Mouse (Mus musculus) embryonic facial prominence, embryonic 10.5 days (tissue): ENCODE results near the gene Rab11fip3. TPM values are rescaled to one million over a fixed set of nuclear protein-coding genes. Genes with fewer than 3 reads are reported as not detected.
"Not testable (repeated sequence)": the region's sequence is repeated elsewhere in the genome, so short reads cannot be mapped to it uniquely, and the experiment has no call there.

Experiments used
- DNase-seq: peaks from one replicate; pipeline ENCODE4 v3.0.0-alpha.2; 2017; ENCODE audit warnings: low spot score
- H3K27ac ChIP-seq: fragments of 300-500 bp; sonication (generic); replicated peaks from 2 replicates; pipeline ENCODE4 v1.5.1; 2016; ENCODE audit warnings: mild to moderate bottlenecking
- H3K27me3 ChIP-seq: fragments of 300-500 bp; sonication (generic); replicated peaks from 2 replicates; pipeline ENCODE4 v1.6.1; 2016; ENCODE audit warnings: low read depth, mild to moderate bottlenecking; ENCODE audit not compliant: poor library complexity, severe bottlenecking
- H3K36me3 ChIP-seq: fragments of 300-500 bp; sonication (generic); replicated peaks from 2 replicates; pipeline ENCODE4 v1.6.1; 2016; ENCODE audit warnings: mild to moderate bottlenecking, moderate library complexity
- H3K4me1 ChIP-seq: fragments of 300-500 bp; sonication (generic); 2 replicates; pipeline ENCODE4 v1.6.1; 2016
- H3K4me3 ChIP-seq: fragments of 300-500 bp; sonication (generic); 2 replicates; pipeline ENCODE4 v1.5.1; 2016; ENCODE audit warnings: mild to moderate bottlenecking, moderate library complexity
- H3K9me3 ChIP-seq: fragments of 300-500 bp; sonication (generic); 2 replicates; pipeline ENCODE4 v1.6.1; 2016; ENCODE audit warnings: mild to moderate bottlenecking
- WGBS: fragments of 180-500 bp; shearing (Covaris S2); methylation state at CpG from one replicate; pipeline ENCODE4 v1.1.7; 2016; 5-methylcytosine and 5-hydroxymethylcytosine counted together
- polyA plus RNA-seq: library from polyadenylated mRNA; unstranded; fragments of >200 nt; fragmentation: Nextera tagmentation; extraction: Ambion mirVana; gene quantifications from 2 replicates; pipeline ENCODE4 v1.2.1, GENCODE M21; 2016

Gene Rab11fip3
- polyA plus RNA-seq, 1 experiment from 2014 or later: 25.3 TPM

DNA sequence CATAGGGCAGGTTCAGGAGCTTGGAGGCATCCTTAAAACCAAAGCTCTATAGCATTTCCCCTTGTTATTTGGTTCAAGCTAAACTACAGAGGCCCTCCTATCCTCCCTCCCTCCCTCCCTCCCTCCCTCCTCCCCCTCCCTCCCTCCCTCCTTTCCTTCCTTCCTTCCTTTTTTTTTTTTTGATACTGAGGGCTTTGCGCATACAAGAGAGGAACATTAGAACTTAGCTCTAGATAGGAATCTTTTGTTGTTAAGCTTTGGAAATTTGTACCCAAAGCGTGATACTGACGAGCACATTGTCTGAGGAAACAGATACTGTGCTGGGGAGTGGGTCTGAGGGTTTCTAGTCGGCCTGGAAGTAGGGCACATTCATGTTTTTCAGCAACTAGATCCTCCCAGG, 36.3 kb upstream of the Rab11fip3 start:
- DNase-seq: no peak
- Histone ChIP-seq H3K9me3 (no peaks in the 10 kb centered on the region), H3K4me1 (peaks cover 7% of the 10 kb centered on the region), H3K36me3 (no peaks in the 10 kb centered on the region), H3K27me3 (peaks cover 18% of the 10 kb centered on the region), H3K4me3 (no peak overlapping the region), H3K27ac (no peak overlapping the region)
- WGBS: 75% methylated on average over 4 of the region's 4 CpGs

GRCm38 (mm10) chr17:26101478-26101877, 32.1 kb upstream of the Rab11fip3 start:
- 53% methylated on average over 4 of the region's 4 CpGs for WGBS
- Histone ChIP-seq H3K27ac (no peak overlapping the region; the same call in 1 of the 2 replicates), H3K4me3 (no peak overlapping the region), H3K27me3 (no peaks in the 10 kb centered on the region), H3K4me1 (peaks cover 3% of the 10 kb centered on the region), H3K36me3 (no peaks in the 10 kb centered on the region), H3K9me3 (no peaks in the 10 kb centered on the region)
- DNase-seq: peak; percentile 38

GRCm38 (mm10) chr17:26100166-26100565, 30.8 kb upstream of the Rab11fip3 start:
- DNase-seq: no peak
- Histone ChIP-seq H3K36me3 (no peaks in the 10 kb centered on the region), H3K4me1 (peaks cover 9% of the 10 kb centered on the region), H3K27me3 (no peaks in the 10 kb centered on the region), H3K9me3 (no peaks in the 10 kb centered on the region), H3K4me3 (no peak overlapping the region), H3K27ac (no peak overlapping the region)
- 34% methylated on average over 2 of the region's 2 CpGs for WGBS

DNA sequence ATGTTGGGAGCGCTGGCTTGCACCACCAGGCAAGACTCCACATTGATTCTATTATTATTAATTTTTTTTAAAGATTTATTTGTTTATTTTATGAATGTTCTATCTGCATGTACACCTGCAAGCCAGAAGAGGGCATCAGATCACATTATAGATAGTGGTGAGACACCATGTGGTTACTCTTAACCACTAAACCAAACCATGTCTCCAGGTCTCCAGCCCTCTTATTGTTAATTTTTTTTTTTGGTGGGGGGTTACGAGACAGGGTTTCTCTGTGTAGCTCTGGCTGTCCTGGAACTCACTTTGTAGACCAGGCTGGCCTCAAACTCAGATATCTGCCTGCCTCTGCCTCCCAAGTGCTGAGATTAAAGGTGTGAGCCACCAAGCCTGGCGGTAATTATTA, 30.0 kb upstream of the Rab11fip3 start:
- not testable (repeated sequence) for H3K4me3 ChIP-seq, H3K9me3 ChIP-seq, H3K36me3 ChIP-seq, DNase-seq, H3K27me3 ChIP-seq, H3K27ac ChIP-seq
- H3K4me1 ChIP-seq: peaks cover 17% of the 10 kb centered on the region
- 59% methylated on average over 3 of the region's 3 CpGs for WGBS

GRCm38 (mm10) chr17:26098461-26098860, 29.1 kb upstream of the Rab11fip3 start:
- Histone ChIP-seq H3K4me3 (no peak overlapping the region), H3K4me1 (peaks cover 26% of the 10 kb centered on the region), H3K36me3 (peaks cover 7% of the 10 kb centered on the region), H3K27me3 (no peaks in the 10 kb centered on the region), H3K27ac (no peak overlapping the region), H3K9me3 (no peaks in the 10 kb centered on the region)
- no peak for DNase-seq
- WGBS: 92% methylated on average over 7 of the region's 7 CpGs

- 3% methylated on average over 47 of the region's 47 CpGs for WGBS
Measured at GRCm38 (mm10) chr17:26095121-26095740, 25.9 kb upstream of the Rab11fip3 start, which contains the start of gene Nme4. TSS of gene Nme4 (minus strand) at chr17:26095602.

GRCm38 (mm10) chr17:26094531-26095110, 25.3 kb upstream of the Rab11fip3 start:
- H3K27ac ChIP-seq: peak overlapping the region; percentile 96
- no peaks in the 10 kb centered on the region for H3K9me3 ChIP-seq
- 29% methylated on average over 9 of the region's 9 CpGs for WGBS
- no peaks in the 10 kb centered on the region for H3K27me3 ChIP-seq
- peaks cover 29% of the 10 kb centered on the region for H3K36me3 ChIP-seq
- H3K4me1 ChIP-seq: peaks cover 28% of the 10 kb centered on the region
- H3K4me3 ChIP-seq: peak overlapping the region; percentile 73
- no peak for DNase-seq

More at GRCm38 (mm10) chr17:26095121-26095740, 25.9 kb upstream of the Rab11fip3 start, which contains the start of gene Nme4:
- H3K27ac ChIP-seq: peak within 1 kb of the TSS; percentile 96
- no peaks in the 10 kb centered on the region for H3K9me3 ChIP-seq
- H3K4me1 ChIP-seq: peaks cover 22% of the 10 kb centered on the region
- H3K4me3 ChIP-seq: peak within 1 kb of the TSS; percentile 73
- peak; percentile 81 for DNase-seq
- H3K27me3 ChIP-seq: no peaks in the 10 kb centered on the region
- peaks cover 29% of the 10 kb centered on the region for H3K36me3 ChIP-seq

DNA sequence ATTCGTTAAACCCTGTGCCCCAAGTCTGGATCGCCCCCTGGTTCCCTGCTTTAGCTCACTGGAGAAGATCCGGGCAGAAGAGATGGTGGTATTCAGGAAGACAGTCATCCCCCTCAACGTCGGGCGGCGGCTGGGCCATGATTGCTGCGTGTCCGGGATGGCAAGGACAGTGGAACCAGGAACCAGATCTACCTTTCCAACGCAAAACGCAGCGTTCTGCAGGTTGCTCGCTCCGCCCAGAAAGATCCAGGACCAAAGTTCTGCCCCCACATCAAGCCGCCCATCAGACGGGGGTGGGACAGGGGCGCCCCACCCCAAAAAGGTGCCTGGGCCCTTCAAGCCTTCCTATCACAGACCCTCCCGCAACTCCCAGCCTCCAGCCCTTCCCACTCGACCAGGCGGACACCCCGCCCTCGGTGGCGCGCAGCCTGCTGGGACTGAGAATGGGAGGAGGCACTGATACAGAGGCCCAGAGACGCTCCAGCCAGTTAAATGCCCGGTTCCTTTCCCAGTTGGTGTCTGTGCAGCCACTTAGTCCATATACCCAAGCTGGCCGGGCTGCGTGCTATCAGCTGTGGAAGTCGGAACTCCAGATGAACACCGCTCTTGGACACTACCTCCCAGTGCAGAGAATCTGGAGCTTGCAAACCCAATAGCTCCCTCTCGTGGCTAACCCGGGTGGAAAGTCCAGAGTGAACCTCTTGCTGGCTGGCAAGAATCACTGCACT, 20.7 kb upstream of the Rab11fip3 start, which contains the start of gene Decr2:
Gene Decr2 (minus strand): TSS at position 433 of the 728 bp plus-strand sequence.
- WGBS: 2% methylated on average over 32 of the region's 32 CpGs
- Histone ChIP-seq H3K27me3 (no peaks in the 10 kb centered on the region), H3K27ac (peak within 1 kb of the TSS; percentile 78), H3K4me1 (peaks cover 23% of the 10 kb centered on the region), H3K36me3 (peaks cover 39% of the 10 kb centered on the region), H3K9me3 (no peaks in the 10 kb centered on the region), H3K4me3 (peak within 1 kb of the TSS; percentile 62)
- DNase-seq: peak; percentile 88

DNA sequence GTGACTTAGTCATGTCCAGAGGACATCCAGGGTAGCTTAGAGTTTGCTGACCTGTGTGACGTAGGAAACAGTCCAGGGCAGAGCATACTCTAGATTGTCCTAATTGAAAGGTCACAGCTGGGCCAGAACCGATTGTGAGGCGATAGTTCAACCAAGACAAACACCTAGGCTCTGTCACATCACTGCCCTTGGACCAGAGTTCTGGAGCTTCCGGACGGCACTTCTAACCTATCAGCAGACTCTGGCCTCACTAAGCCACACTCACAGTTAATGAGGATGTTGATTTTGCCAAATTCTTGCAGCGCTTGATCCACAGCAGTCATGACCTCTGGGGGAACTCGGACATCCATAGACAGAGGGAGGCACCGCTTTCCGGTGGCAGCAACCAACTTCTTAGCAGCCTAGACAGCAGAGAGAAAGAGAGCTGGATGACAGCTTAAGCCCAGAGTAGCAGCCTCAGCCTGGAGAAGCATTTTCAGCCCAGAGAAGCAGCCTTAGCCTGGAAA, 17.8 kb upstream of the Rab11fip3 start:
- no peak overlapping the region for H3K4me3 ChIP-seq
- peaks cover 7% of the 10 kb centered on the region for H3K4me1 ChIP-seq
- WGBS: 86% methylated on average over 9 of the region's 9 CpGs
- H3K36me3 ChIP-seq: peaks cover 37% of the 10 kb centered on the region
- no peaks in the 10 kb centered on the region for H3K27me3 ChIP-seq
- H3K27ac ChIP-seq: no peak overlapping the region
- DNase-seq: no peak
- no peaks in the 10 kb centered on the region for H3K9me3 ChIP-seq

DNA sequence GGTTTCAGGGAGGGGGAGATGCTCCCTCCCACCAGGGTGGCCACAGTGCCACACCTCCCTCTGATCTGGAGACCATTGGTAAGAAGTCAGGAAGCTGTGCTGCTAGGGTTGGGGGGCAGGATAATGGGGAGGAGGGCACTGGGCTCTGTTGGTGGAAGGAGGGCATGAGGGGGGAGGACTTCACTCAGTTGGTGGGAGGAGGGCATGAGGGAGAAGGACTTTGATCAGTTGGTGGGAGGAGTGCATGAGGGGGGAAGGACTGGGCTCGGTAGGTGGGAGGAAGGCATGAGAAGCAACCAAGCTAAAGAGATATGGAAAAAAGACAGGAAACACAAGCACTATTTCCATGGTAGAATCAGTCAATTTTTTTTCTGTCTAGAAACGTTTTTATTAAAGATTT, 11.5 kb upstream of the Rab11fip3 start:
- H3K4me3 ChIP-seq: no peak overlapping the region
- H3K36me3 ChIP-seq: peaks cover 25% of the 10 kb centered on the region
- WGBS: 53% methylated on average over 2 of the region's 2 CpGs
- H3K27me3 ChIP-seq: no peaks in the 10 kb centered on the region
- H3K4me1 ChIP-seq: no peaks in the 10 kb centered on the region
- DNase-seq: no peak
- no peak overlapping the region for H3K27ac ChIP-seq
- no peaks in the 10 kb centered on the region for H3K9me3 ChIP-seq

DNA sequence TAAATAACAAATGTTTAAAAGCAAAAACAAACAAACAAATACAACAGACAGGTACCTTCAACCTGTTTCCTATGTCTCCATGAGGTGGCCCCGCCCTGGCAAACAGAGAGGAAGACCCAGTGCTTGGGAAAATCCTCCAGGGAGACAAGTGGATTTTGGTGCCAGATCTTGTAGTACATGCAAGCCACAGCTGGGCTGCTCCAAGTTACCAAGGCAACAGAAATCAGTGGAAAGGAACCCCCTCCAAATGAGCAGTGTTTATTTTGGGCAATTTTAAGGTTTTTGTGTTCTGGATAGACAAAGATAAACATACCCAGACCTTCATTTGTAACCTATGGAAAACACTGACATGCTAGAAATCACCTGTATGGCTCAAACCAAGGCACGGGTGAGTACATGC, 9.5 kb upstream of the Rab11fip3 start:
- no peak for DNase-seq
- H3K27ac ChIP-seq: no peak overlapping the region
- no peaks in the 10 kb centered on the region for H3K27me3 ChIP-seq
- H3K9me3 ChIP-seq: no peaks in the 10 kb centered on the region
- H3K4me1 ChIP-seq: no peaks in the 10 kb centered on the region
- peaks cover 19% of the 10 kb centered on the region for H3K36me3 ChIP-seq
- WGBS: 85% methylated on average over 2 of the region's 2 CpGs
- H3K4me3 ChIP-seq: no peak overlapping the region

- no peak for DNase-seq
- Histone ChIP-seq H3K27me3 (peaks cover 21% of the 10 kb centered on the region), H3K4me1 (no peaks in the 10 kb centered on the region), H3K27ac (no peak overlapping the region), H3K36me3 (no peaks in the 10 kb centered on the region), H3K9me3 (no peaks in the 10 kb centered on the region), H3K4me3 (no peak overlapping the region)
- 81% methylated on average over 3 of the region's 3 CpGs for WGBS
Measured at GRCm38 (mm10) chr17:26075246-26075645, 5.9 kb upstream of the Rab11fip3 start.
